Mouse (Mus musculus): Measurements from ENCODE around the gene Duox1.
"Not testable (repeated sequence)": the region's sequence is repeated elsewhere in the genome, so short reads cannot be mapped to it uniquely, and the experiment has no call there.

Gene Duox1

DNA sequence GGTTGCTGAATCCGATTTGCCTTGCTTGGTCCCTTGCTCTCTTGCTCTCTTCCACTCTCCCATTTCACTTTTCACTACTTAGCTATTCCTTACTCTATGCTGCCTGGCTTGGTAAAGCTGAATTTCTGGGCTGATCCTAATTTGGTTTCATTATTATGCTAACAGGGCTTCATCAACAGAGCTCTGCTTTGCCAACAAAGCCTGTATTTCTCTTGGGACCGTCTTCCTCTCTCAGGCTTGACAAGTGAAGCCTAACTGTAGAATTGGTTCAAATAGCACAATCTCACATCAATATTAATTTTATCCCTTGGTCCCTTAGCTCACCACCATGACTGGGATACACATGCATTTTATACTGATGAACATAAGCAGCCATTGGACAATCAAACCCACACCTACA, 3.9 kb upstream of the Duox1 start:
- no peak for DNase-seq (ENCODE audit: low spot score in 2 of 2)

DNA sequence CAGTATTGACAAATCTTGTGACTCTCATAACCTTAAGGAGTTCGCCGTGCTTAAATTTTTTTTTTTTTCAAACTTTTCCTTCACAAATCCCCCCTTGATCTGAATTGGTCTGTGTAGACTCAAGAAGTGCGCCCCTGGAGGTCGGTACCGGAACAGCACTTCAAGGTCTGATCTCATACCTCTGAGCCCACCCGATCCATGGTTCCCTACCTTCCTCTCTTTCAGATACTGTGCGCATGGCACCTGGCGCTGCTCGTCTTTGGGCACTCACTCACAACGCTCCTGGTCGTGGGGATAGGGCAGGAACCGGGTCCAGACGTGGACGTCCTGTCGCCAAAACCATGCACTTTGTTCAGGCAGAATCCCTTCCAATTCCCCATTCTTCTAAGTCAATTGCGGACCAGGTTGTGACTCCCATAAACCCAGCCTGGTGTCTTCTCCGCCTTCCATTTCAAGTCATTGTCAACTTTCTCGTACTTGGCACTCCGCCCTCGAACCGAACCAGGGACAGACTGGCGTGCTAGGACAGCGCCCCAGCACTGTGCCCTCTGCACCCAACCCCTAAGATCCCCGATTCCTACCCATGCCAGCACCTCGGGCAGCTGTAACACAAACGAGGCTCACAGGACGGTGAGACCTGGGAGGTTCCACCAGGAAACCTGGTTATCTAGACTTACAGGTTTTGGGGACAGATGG, 2.6 kb upstream of the Duox1 start:
- peak; percentile 46 to 53 for DNase-seq (ENCODE audit: low spot score in 2 of 2)

- no peak for DNase-seq (ENCODE audit: low spot score in 2 of 2)
Measured at GRCm38 (mm10) chr2:122313536-122313935, 1.9 kb upstream of the Duox1 start, which contains the start of gene Duoxa1. Gene Duoxa1, minus strand, starts transcription at chr2:122313730.

- no peak for DNase-seq (ENCODE audit: low spot score in 2 of 2)
Measured at GRCm38 (mm10) chr2:122317384-122317783, 1.9 kb downstream of the Duox1 start.

DNA sequence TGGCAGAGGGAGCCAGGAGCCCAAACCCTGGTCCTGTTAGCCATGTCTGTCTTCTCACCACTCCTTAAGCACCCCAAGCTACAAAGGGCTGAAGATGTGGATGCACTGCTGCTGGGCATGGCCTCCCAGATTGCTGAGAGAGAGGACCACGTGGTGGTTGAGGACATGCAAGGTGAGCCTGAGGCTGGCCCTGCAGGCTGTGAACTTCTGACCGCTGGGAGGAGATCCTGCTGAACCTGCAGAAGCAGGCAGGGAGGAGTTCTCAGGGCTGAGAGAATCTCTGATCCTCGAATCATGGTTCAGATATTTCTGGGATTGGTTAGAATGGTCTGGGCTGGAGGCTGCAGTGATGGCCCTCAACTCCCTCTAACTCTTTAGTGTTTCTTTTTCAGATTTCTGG, 8.5 kb downstream of the Duox1 start:
- DNase-seq (ENCODE audit: low spot score in 2 of 2): no peak

DNA sequence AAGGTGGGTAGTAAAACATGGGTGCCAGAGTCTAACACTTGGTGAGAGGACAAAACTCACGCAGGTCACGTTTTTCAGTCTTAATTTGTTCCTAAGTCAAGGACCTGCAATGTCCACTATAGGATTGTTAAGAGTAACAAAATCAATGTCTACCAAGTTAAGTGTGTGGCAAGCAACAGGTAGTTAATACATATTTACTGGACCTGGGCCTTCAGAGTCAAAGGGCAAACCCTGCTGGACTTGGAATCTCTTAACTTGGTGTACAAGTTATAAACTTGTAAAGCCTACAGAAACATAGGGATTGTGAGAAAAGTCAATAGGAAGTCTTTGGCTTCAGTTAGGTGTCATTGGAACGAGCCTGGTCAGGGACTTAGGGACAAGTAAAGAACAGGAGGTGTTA, 9.1 kb downstream of the Duox1 start:
- no peak for DNase-seq (ENCODE audit: low spot score in 2 of 2)

- no peak for DNase-seq (ENCODE audit: low spot score in 2 of 2)
Measured at GRCm38 (mm10) chr2:122325361-122325760, 9.9 kb downstream of the Duox1 start.

- DNase-seq (ENCODE audit: low spot score in 2 of 2): no peak
Measured at GRCm38 (mm10) chr2:122327986-122328385, 12.5 kb downstream of the Duox1 start.

- DNase-seq (ENCODE audit: low spot score in 2 of 2): not testable (repeated sequence)
Measured at GRCm38 (mm10) chr2:122330317-122330716, 14.8 kb downstream of the Duox1 start.

- DNase-seq (ENCODE audit: low spot score in 2 of 2): no peak
Measured at GRCm38 (mm10) chr2:122332222-122332621, 16.8 kb downstream of the Duox1 start.

DNA sequence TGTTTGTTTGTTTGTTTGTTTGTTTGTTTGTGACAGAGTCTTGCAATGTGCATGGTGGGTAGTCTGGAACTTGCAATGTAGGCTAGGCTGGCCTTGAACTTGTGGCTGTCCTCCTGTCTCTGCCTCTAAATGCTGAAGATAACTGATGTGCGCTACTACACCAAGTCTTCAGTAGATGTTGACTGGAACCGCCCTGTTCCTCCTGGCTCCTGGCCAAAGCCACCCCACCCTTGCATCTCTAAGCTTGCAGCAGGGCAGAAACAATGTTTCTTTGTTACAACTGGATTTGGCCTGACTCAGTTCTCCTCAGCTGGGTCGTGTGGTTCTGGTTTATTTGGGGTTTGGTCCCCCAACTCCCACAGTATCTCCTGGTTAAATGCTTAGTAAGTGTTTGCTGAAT, 18.7 kb downstream of the Duox1 start:
- DNase-seq (ENCODE audit: low spot score in 2 of 2): no peak

GRCm38 (mm10) chr2:122337291-122337690, 21.8 kb downstream of the Duox1 start:
- DNase-seq (ENCODE audit: low spot score in 2 of 2): no peak

- no peak for DNase-seq (ENCODE audit: low spot score in 2 of 2)
Measured at GRCm38 (mm10) chr2:122345106-122345893, 29.8 kb downstream of the Duox1 start.

- not testable (repeated sequence) for DNase-seq (ENCODE audit: low spot score in 2 of 2)
Measured at GRCm38 (mm10) chr2:122346164-122346563, 30.7 kb downstream of the Duox1 start.

DNA sequence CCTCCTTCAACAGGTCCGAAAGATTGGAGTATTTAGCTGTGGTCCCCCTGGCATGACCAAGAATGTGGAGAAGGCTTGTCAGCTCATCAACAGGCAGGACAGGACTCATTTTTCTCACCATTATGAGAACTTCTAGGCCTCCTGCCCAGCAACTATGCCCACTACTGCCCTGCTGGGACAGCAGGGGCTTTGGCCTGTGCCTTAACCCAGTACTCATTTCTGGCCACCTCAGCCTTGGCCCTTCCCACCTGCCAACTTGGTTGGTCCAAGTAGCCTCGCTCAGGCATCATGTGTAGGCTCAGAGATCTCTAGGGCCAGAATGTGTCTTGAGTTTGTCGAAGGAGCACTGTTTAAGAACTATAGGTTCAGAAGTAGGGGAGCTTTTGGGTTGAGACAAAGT, 31.8 kb downstream of the Duox1 start:
- DNase-seq (ENCODE audit: low spot score in 2 of 2): no peak

DNA sequence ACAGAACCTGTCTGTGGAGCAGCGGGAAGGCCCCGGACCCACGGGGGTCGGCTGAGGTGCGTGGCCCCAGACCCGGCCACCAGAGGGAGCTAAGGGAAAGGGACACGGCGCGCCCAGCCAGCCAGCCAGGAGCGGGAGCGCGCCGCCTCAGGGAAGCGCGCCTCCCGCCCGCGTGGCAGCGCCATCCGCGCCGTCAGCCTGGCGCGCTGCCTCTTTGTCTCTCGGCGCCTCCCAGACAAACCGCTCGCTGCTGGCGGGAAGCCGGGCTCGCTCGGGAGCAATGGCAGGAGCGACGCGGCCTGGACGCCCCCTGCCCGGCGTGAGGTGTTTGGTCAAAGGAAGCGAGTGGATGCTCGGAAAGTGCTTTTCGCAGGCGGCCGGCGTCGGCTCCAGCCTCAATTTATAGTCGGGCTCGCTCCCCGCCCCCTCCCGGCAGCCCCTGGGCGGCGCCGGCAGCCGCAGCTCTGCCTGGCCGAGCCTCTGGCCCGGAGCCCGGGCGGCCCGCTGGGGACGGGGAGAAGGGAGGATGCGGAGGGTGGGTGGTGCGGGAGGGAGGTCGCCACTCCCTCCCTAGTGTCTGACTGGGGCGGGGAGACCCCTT, 33.2 kb downstream of the Duox1 start:
- DNase-seq (ENCODE audit: low spot score in 2 of 2): peak; percentile 84 to 89

DNA sequence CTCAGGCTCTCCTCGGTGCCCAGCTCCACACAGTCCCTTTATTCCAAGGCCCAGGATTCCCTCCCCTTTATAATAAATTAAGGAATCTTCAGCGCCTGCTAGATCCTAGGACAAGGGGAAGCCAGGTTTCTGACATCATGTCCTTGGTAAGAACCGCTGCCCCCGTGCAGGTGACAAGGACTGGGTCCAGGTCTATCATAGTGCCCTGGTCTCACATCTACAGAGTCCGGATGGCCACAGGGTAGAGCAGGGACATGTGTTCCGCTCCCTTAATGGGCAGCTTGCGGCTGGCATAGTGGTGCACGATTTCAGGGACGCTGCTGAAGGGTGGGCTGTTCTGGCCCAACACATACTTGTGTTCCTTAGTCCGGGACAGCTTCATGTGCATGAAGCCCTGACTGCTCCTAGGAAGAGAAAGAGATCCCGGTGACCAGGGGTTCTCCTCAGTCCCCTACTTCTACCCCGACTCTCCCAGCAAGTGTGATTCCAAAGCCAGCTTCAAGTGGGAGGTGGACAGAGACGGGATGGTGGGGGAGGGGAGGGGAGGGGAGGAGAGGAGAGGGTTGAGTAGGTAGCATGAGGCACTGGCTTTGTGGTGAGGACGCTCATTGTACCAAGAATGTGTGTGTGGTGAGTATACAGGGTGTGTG, 33.8 kb downstream of the Duox1 start:
- no peak for DNase-seq (ENCODE audit: low spot score in 2 of 2)

DNA sequence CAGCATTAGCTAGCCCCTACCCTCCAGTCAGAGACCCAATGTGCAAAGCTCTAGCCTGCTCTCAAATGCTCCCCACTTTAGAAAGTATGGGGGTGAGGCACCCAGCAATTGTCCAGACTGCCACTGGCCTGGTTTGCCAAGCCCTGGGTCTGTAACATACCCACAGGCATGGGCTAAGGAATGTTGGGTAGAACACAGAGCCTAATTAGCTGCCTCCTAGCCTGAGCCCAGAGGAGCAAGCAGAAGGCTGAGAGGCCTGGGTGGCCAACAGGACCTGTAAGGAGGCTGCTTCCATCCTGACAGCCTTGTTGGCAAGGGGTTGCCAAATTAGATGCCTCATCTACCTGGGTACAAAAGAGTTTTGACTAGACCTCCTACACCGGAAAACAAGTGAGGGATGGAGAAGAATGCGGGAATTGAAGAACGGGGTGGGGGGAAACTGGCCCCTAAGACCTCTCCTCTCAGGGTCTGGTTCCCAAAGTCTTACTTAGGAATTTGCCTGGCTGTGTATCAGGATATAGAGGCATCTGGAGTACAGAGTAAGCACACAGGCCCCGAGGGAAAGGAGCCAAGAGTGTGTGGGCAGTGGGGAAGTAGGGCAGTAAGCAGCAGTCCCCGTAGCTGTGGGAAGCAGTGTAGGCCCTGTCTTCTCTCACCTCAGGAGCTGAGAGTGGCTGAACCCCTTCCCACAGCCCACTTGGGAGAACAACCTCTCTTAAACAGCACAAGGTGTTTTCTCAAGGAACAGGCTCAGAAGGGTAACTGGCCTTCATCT, 35.9 kb downstream of the Duox1 start:
- peak; percentile 79 to 80 for DNase-seq (ENCODE audit: low spot score in 2 of 2)

GRCm38 (mm10) chr2:122351931-122352329, 36.5 kb downstream of the Duox1 start:
- peak; percentile 58 to 71 for DNase-seq (ENCODE audit: low spot score in 2 of 2)

GRCm38 (mm10) chr2:122352992-122353391, 37.5 kb downstream of the Duox1 start:
- no peak for DNase-seq (ENCODE audit: low spot score in 2 of 2)

GRCm38 (mm10) chr2:122353765-122354164, 38.3 kb downstream of the Duox1 start:
- DNase-seq (ENCODE audit: low spot score in 2 of 2): no peak

Measured in right cerebral cortex, adult 2 months (tissue).